Mouse (Mus musculus): ENCODE data around the gene Dlx2. TPM values are rescaled to one million over a fixed set of nuclear protein-coding genes. Genes with fewer than 3 reads are reported as not detected.

The Dlx2 gene
- polyA plus RNA-seq, 1 experiment from 2014 or later = 4.4 TPM

DNA sequence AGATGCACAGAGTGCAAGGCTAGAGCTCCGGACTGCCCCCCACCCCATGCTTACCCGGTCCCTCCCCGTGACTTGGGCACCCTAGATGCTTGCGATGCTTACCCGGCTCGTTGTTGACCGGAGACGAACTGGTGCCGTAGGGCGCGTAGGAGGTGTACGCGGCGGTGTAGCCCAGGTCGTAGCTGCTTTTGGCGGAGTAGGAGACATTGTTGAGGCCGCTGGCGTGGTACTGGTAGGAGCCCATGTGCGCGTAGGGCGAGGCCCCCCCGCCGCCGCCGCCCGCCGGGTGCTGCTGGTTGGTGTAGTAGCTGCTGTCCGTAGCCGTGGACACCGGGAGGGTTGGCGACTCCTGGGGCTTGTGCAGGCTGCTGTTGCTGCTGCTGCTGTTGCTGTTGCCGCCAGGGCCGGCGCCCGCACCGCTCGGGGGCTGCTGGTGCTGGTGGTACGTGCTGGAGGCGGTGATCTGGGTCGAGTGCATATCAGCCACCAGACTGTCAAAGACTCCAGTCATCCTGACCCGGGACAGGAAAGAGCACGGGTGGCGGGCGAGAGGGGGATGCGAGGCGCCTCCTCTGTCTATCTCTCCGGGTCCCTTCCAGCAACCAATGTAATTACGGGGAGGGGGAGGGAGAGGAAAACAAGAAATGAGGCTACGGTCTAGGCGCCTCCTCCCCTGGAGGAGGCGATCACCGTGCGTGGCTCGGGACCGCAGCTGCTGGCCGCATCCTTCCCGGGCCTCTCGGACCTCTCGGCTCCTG, 493 bp downstream of the Dlx2 start:
- peaks cover 45% of the 10 kb centered on the region for H3K4me1 ChIP-seq

DNA sequence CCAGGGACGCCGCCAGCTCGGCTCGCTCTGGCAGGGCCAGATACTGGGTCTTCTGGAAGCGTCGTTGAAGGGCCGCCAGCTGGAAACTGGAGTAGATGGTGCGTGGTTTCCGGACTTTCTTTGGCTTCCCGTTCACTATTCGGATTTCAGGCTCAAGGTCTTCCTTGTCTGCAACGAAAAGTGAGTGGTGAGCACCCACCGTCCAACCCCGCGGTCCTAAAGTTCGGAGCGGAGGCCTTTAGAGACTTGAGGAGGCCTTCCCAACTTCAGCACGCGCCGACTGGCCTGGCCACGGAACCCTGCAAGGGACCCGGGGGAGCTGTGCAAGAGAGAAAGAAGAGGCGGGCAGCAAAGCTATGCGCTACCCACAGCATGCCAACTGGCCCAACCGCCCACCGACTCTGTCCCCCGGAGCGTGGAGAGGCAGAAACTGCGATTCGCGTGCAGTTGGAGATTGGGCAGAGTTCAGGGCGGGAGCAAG, 1.1 kb downstream of the Dlx2 start:
- Histone ChIP-seq H3K4me2 (replicated peaks) (peak overlapping the region; percentile 97), H3K4me3 (peak overlapping the region; percentile 55), H3K9me3 (no peaks in the 10 kb centered on the region), H3K27me3 (peaks cover 89% of the 10 kb centered on the region), H3K27ac (no peak overlapping the region), H3K4me1 (peaks cover 52% of the 10 kb centered on the region), H3K36me3 (no peaks in the 10 kb centered on the region), H3K9ac (peak overlapping the region; percentile 62)
- WGBS = under 1% methylated on average over 32 of the region's 32 CpGs
- no peak for ATAC-seq (ENCODE audit: low FRiP score, low read depth)

More for the DNA sequence above, 493 bp downstream of the Dlx2 start:
- Histone ChIP-seq H3K27ac (peak overlapping the region; percentile 4; the same call in 1 of the 2 replicates), H3K4me2 (replicated peaks) (peak overlapping the region; percentile 97), H3K36me3 (no peaks in the 10 kb centered on the region), H3K9me3 (no peaks in the 10 kb centered on the region), H3K27me3 (peaks cover 87% of the 10 kb centered on the region), H3K9ac (peak overlapping the region; percentile 62), H3K4me3 (peak overlapping the region; percentile 55)
- ATAC-seq (ENCODE audit: low FRiP score, low read depth) = peak; percentile 37
- WGBS = under 1% methylated on average over 59 of the region's 59 CpGs

DNA sequence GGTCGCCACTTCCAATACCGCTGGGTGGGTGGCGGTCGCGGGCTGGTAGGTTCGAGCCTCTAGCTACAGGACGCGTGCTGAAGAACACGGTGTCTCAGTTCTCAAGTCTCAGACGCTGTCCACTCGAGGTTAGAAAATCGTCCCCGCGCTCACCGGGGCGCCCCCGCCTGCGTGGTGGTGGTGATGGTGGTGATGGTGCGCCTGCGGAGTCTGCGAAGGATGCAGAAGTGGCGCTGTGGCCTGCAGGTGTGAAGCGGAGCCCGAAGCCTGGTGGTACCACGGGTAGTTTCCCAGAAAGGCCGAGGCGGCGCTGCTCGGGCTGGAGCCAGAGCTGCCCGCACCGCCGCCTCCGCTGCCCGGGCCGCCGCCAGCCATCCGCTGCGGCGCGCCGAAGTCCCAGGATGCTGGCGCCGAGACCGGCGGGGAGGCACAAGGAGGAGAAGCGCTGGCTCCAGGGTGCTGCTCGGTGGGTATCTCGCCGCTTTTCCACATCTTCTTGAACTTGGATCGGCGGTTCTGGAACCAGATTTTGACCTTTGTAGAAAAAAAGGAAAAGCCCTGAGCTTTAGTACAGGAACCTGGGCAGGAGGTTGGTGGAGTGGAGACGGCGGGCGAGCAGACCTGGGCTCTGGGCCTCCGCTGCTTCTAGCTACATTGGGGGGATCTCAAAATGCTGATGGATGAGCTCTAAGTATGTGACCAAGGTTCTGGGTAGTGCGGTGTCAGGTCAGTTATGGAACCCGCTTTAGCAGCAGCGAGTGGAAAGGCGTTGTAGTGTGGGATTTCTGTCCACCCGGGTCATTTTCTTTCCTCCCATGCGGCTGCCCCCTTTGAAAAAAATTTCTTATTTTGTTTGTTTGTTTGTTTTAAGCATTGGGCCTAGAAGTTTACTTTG, 1.9 kb downstream of the Dlx2 start:
- WGBS = under 1% methylated on average over 59 of the region's 61 CpGs
- peak overlapping the region; percentile 56 for H3K9ac ChIP-seq
- no peak overlapping the region for H3K27ac ChIP-seq
- H3K4me2 ChIP-seq (replicated peaks) = peak overlapping the region; percentile 97
- ATAC-seq (ENCODE audit: low FRiP score, low read depth) = no peak
- peak overlapping the region; percentile 55 for H3K4me3 ChIP-seq
- H3K4me1 ChIP-seq = peaks cover 58% of the 10 kb centered on the region
- H3K27me3 ChIP-seq = peaks cover 89% of the 10 kb centered on the region
- no peaks in the 10 kb centered on the region for H3K36me3 ChIP-seq
- H3K9me3 ChIP-seq = no peaks in the 10 kb centered on the region

DNA sequence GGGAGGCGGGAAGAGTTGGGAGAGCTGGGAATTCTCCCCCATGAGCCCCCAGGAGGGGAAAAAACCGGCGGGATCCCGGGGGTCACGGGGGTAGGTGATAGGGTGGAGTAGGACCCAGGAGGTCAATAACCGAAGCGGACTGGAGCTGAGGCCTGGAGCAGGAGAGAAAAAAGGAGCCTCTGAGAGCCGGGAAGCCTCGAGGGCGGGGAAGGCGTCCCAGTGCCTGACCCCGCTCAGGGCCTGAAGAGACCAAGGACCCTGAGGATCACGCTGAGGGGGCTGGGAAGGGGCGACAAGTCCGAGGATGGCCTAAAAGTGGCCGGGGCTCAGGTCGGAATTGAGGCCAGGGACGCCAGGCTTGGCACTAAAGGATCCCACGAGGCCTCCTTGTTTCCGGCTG, 2.6 kb downstream of the Dlx2 start:
- Histone ChIP-seq H3K4me2 (replicated peaks) (peak overlapping the region; percentile 97), H3K9me3 (no peaks in the 10 kb centered on the region), H3K36me3 (no peaks in the 10 kb centered on the region), H3K4me1 (peaks cover 61% of the 10 kb centered on the region), H3K9ac (peak overlapping the region; percentile 56), H3K27me3 (peaks cover 89% of the 10 kb centered on the region), H3K4me3 (peak overlapping the region; percentile 55), H3K27ac (no peak overlapping the region)
- ATAC-seq (ENCODE audit: low FRiP score, low read depth) = no peak
- 1% methylated on average over 20 of the region's 20 CpGs for WGBS

DNA sequence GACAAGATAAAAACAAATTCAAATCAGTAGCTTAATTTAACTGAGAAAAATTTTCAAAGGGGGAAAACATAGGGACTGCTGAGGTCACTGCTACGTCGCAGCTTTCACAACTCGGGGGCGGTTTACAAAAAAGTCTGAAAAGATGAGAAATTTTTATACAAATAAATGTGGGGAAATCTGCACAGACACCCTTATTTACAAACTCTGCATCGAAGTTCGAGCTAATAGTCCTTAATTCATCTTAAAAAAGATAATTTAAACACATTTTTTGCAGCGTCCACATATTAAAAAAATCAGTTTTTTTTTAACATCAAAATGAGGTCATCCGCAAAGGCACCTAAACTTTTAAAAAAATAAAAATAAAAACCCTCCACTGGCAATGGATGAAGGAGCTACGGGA, 3.0 kb downstream of the Dlx2 start:
- peaks cover 61% of the 10 kb centered on the region for H3K4me1 ChIP-seq
- ATAC-seq (ENCODE audit: low FRiP score, low read depth) = no peak
- peak overlapping the region; percentile 97; the same call in 1 of the 2 replicates for H3K4me2 ChIP-seq (replicated peaks)
- no peak overlapping the region; the same call in 1 of the 2 replicates for H3K9ac ChIP-seq
- 4% methylated on average over 9 of the region's 9 CpGs for WGBS
- peak overlapping the region; percentile 55 for H3K4me3 ChIP-seq
- no peaks in the 10 kb centered on the region for H3K36me3 ChIP-seq
- H3K27ac ChIP-seq = no peak overlapping the region
- H3K27me3 ChIP-seq = peaks cover 89% of the 10 kb centered on the region
- no peaks in the 10 kb centered on the region for H3K9me3 ChIP-seq

DNA sequence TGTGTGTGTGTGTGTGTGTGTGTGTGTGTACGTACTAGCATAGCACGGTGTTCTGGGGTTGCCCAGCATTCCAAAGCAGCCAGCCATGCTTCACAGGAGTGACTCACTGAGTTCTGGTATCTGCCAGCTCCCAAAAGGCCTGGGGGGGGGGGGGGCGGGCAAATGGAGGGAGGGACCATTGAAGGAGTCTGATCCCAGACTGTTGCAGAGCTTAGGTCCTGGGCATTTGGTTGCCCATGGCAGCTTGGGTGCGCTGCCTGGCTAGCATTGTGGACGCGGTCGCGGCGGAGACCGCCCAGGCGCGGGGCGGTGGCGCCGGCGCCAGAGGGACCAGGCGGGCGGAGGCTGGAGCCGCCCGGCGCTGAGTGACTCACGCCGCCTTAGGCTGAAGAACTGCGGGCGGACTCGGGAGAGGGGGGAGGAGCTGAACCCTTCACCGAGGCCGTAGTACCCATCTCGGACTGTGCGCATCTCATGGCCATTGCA, 3.7 kb downstream of the Dlx2 start:
- under 1% methylated on average over 29 of the region's 30 CpGs for WGBS
- no peak for ATAC-seq (ENCODE audit: low FRiP score, low read depth)
- Histone ChIP-seq H3K9ac (no peak overlapping the region), H3K36me3 (no peaks in the 10 kb centered on the region), H3K27ac (no peak overlapping the region), H3K27me3 (peaks cover 91% of the 10 kb centered on the region), H3K4me1 (peaks cover 56% of the 10 kb centered on the region), H3K4me3 (peak overlapping the region; percentile 31), H3K4me2 (replicated peaks) (peak overlapping the region; percentile 50), H3K9me3 (no peaks in the 10 kb centered on the region)

DNA sequence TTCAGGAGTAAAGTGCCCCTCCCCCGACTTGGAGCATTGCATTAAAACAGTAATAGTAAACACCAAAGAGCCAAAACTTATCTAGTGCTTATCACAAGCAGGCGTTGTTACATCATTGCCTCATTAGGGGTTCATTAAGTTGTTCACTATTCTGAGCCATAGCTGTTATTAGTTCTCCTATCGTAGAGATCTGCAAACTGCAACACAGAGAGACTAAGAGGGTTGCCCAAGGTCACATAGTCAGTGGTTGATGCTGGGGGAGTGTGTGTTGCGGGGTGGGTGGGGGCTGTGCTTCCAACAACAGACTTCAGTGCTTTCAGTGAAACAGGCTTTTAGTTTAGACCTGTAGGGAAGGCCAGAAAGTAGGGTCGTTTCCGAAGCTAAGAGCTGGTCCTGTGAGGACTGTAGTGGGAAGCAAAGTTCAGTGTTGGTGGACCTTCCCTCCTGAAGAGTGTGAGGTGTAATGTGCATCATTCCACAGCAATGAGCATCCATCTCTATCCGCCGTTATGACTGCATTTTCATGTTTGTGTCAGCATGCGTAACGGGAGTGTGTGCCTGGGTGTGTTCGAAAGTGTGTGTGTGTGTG, 4.2 kb downstream of the Dlx2 start:
- peak overlapping the region; percentile 50; the same call in 1 of the 2 replicates for H3K4me2 ChIP-seq (replicated peaks)
- no peak for ATAC-seq (ENCODE audit: low FRiP score, low read depth)
- no peaks in the 10 kb centered on the region for H3K36me3 ChIP-seq
- no peaks in the 10 kb centered on the region for H3K9me3 ChIP-seq
- peaks cover 56% of the 10 kb centered on the region for H3K4me1 ChIP-seq
- no peak overlapping the region for H3K9ac ChIP-seq
- peaks cover 96% of the 10 kb centered on the region for H3K27me3 ChIP-seq
- WGBS = 5% methylated on average over 11 of the region's 11 CpGs
- no peak overlapping the region for H3K4me3 ChIP-seq
- H3K27ac ChIP-seq = no peak overlapping the region

DNA sequence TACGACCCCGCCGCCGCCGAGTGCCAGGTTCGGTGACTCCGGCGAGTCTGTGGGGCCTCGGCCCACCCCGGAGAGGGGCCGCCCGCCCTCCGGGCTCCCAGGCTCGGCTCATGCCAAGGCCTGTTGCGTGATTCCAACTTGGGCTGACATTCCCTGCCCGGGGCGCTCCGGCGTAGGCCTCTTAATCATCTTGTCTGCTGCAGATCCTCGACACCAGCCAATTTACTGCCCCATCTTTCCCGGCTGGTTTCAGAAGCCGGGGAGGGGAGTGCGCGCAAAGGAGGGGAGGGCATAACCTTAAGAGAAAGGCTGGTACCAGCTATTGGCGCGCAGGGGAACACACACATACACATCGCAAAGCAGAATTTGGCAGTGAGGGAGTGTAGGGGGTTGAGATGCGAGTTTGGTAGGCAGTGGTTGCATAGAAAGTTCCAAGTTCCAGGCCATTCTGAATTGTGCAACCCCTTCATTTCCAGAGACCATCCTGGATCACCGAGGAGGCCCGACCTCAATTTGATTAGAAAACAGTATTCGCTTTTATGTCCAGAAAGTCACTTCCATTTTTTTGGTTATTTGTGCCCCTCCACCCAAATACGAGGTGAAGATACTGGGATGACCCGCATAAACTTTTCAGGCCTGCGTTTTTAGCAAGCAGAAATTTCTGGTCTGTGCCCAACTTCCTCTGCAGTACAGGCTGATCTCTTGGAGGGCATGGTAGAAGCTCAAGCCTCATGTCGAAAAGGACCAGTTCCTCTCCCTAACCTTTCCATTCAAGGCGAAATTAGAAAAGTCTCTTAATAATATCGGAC, 4.9 kb downstream of the Dlx2 start:
- peaks cover 52% of the 10 kb centered on the region for H3K4me1 ChIP-seq
- ATAC-seq (ENCODE audit: low FRiP score, low read depth) = no peak; the same call in 1 of the 2 replicates
- peak overlapping the region; percentile 51 for H3K4me2 ChIP-seq (replicated peaks)
- H3K27ac ChIP-seq = no peak overlapping the region
- H3K4me3 ChIP-seq = peak overlapping the region; percentile 28
- H3K9ac ChIP-seq = no peak overlapping the region
- peaks cover 96% of the 10 kb centered on the region for H3K27me3 ChIP-seq
- WGBS = 2% methylated on average over 36 of the region's 37 CpGs
- no peaks in the 10 kb centered on the region for H3K9me3 ChIP-seq
- no peaks in the 10 kb centered on the region for H3K36me3 ChIP-seq

DNA sequence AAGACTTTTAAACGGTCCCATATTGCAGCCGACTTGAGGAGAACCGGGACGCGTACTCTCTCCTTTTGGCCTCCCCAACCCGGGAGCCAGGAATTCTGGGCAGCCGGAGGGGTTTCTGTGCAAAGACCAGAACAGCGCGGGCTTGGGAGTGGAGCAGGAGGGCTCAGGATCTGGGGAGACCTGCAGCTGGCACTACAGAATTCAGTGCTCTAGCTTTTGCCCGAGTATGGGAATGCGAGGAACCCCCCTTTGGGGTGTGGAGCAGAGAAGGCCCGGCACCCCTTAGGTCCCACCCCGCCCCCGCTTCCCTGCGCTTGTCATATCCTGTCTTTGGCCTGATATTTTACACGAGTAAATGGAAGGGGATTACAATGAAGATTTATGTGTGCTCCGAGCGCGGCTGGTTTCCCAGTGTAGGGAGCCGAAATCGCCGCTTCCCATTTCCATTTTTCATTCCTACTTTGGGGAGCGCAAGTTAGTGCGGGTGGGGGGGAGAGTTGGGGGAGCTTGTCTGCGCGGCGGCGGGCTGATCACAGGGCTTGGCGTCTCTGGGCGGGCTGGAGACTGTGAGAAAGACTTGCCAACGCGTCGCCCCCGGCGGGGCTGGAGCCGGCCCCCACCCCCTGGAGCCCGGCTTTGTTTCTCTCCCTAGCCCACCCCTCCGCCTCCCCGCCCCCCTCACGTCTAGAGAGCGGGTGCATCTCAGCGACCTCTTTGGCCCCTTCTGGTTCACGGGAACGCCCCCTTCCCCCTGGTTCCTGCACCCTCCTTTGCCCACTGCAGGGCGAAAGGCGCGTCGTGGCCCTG, 5.7 kb downstream of the Dlx2 start:
- H3K9me3 ChIP-seq = no peaks in the 10 kb centered on the region
- peaks cover 96% of the 10 kb centered on the region for H3K27me3 ChIP-seq
- peaks cover 44% of the 10 kb centered on the region for H3K4me1 ChIP-seq
- no peak overlapping the region for H3K9ac ChIP-seq
- peak overlapping the region; percentile 51 for H3K4me2 ChIP-seq (replicated peaks)
- under 1% methylated on average over 38 of the region's 48 CpGs for WGBS
- no peaks in the 10 kb centered on the region for H3K36me3 ChIP-seq
- ATAC-seq (ENCODE audit: low FRiP score, low read depth) = 0 out of 2 replicates have a peak, but pooled peaks have one; percentile 17
- H3K27ac ChIP-seq = no peak overlapping the region
- peak overlapping the region; percentile 28 for H3K4me3 ChIP-seq

DNA sequence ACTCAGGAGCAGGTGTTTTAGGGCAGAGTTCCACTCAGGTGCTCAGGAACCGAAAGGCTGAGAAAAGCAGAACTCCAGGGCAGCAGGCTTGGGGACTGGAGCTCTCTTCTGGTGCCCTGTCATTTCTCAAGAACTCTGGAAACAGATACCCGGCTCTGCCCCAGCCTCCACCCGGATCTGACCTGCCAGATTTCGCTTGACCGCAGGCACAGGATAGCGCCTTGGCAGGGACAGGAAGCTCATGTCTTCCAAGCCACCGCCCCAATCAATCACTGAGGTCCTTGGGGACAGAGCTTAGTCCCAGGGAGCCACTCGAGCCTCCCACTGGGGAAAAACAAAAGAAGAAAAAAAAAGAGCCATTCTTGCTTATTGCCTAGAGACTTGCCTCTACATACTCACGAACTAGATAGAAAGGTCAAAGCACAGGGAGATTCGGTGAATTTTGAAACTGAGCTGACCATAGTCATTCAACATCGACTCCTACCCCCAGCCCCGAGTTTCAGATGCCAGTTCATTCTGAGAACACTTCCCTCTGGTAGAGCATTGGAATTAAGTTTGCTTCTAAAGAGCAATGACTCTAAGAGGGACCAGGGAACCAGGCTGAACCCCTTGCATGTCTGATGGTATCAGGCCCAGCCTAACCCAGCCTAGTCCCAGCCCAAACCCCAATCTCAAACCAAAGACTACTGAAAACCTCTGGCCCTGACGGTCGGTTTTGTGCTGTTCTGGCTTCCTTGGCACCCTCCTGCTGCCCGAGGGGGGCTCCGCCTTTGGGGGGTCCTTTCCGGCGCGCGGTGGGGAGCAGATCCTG, 12.1 kb downstream of the Dlx2 start:
- peaks cover 96% of the 10 kb centered on the region for H3K27me3 ChIP-seq
- no peaks in the 10 kb centered on the region for H3K9me3 ChIP-seq
- H3K9ac ChIP-seq = no peak overlapping the region
- WGBS = 2% methylated on average over 20 of the region's 20 CpGs
- no peak for ATAC-seq (ENCODE audit: low FRiP score, low read depth)
- peaks cover 12% of the 10 kb centered on the region for H3K4me1 ChIP-seq
- H3K36me3 ChIP-seq = no peaks in the 10 kb centered on the region
- no peak overlapping the region for H3K4me3 ChIP-seq
- no peak overlapping the region for H3K27ac ChIP-seq
- H3K4me2 ChIP-seq (replicated peaks) = no peak overlapping the region; the same call in 1 of the 2 replicates
